Mouse (Mus musculus): ENCODE measurements at regions not wholly inside any gene's neighbourhood (a gene's known extent, or its start where the extent isn't known, plus 50 kb on each side); places are given as distances from the start of the nearest gene placed in this dataset.
A peak's percentile ranks its signal among the peaks of the same experiment; 100 is the strongest.

DNA sequence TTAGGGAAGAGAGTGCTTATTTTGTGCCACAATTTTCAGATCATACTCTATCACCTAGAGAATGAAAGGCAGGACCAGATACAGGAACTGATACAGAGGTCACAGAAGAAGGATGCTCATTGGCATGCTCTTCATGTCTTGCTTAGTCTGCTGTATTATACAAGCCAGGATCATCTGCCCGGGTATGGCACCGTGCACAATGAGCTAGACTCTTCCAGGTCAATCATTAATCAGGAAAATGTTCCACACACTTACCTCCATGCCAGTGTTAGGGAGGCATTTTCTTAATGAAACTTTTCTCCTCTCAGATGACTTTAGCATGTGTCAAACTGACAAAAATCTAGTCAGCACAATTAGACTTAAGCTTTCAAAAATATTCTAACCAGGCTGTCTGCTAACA is 502.7 kb upstream of the Adamts5 start:
- Histone ChIP-seq H3K9me3 (ENCODE audit: control insufficient read depth, low read length) (no peaks in the 10 kb centered on the region), H3K4me3 (ENCODE audit: insufficient read depth in 1 of 2, low read depth in 2 of 2, low read length in 2 of 2) (no peak overlapping the region), H3K4me2 (ENCODE audit: low read depth) (no peak overlapping the region), H3K27ac (no peak overlapping the region), H3K4me1 (replicated peaks; ENCODE audit: control insufficient read depth in 2 of 2, insufficient read depth in 2 of 2, low read length in 1 of 2) (no peaks in the 10 kb centered on the region), H3K27me3 (ENCODE audit: control insufficient read depth, insufficient read depth, low read length) (no peaks in the 10 kb centered on the region), H3K36me3 (replicated peaks; ENCODE audit: control insufficient read depth, insufficient read depth, low read depth) (no peaks in the 10 kb centered on the region), H3K9ac (replicated peaks) (no peak overlapping the region)
- DNase-seq (ENCODE audit: low read depth in 3 of 3, low spot score in 3 of 3) (no peak), ATAC-seq (ENCODE audit: insufficient read depth) (no peak)
- WGBS (ENCODE audit: insufficient replicate concordance): 61% methylated on average over 2 of the region's 2 CpGs
- TF ChIP-seq EP300 (IDR thresholded peaks at IDR 0.05; ENCODE audit: low read depth): no peak
- no peak for TF ChIP-seq CTCF (IDR thresholded peaks at IDR 0.05; ENCODE audit: low read depth)

DNA sequence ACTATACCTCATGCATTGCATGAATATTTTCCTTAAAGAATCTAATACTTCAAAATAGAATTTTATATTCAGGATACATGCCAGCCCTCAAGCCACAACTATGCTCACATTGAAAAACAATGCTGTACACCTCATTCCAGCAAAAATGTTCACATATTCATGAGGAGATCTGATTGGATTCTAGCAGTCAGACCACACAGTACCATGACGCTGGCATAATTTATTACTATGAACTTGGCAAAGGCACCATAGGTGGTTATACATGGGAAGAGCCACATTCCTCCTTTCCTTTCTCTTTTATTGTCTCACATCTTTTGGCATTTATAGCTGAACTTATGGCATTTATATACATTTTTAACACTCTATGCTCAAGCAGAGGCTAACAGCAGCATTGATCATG is 499.8 kb upstream of the Adamts5 start:
- TF ChIP-seq CTCF (IDR thresholded peaks at IDR 0.05; ENCODE audit: low read depth) (no peak), EP300 (IDR thresholded peaks at IDR 0.05; ENCODE audit: low read depth) (no peak)
- WGBS (ENCODE audit: insufficient replicate concordance): 69% methylated on average over 1 of the region's 1 CpGs
- no peaks in the 10 kb centered on the region for H3K27me3 ChIP-seq (ENCODE audit: control insufficient read depth, insufficient read depth, low read length)

DNA sequence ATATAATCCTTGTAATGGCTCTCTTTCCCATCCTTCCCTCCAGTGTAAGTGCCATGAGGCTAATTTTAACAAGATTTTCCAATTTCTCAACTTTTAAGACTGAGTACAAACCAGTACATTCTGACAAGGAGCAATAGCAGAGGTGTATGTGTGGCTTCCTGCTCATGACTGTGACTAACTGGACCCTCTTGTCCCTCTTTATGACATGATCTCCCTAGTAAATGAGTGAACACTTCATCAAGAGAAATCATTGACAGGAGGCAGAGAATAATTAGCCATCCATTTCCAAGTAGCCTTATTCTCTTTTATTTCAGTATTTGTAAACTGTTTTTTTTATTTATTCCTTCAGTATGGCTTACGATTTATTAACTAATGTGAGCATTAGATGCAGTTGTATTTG is 497.7 kb upstream of the Adamts5 start:
- Histone ChIP-seq H3K4me1 (replicated peaks; ENCODE audit: control insufficient read depth in 2 of 2, insufficient read depth in 2 of 2, low read length in 1 of 2) (no peaks in the 10 kb centered on the region), H3K4me2 (ENCODE audit: low read depth) (no peak overlapping the region), H3K9me3 (ENCODE audit: control insufficient read depth, low read length) (no peaks in the 10 kb centered on the region), H3K27ac (no peak overlapping the region), H3K36me3 (replicated peaks; ENCODE audit: control insufficient read depth, insufficient read depth, low read depth) (no peaks in the 10 kb centered on the region), H3K9ac (replicated peaks) (no peak overlapping the region), H3K4me3 (ENCODE audit: insufficient read depth in 1 of 2, low read depth in 2 of 2, low read length in 2 of 2) (no peak overlapping the region), H3K27me3 (ENCODE audit: control insufficient read depth, insufficient read depth, low read length) (no peaks in the 10 kb centered on the region)
- TF ChIP-seq EP300 (IDR thresholded peaks at IDR 0.05; ENCODE audit: low read depth) (no peak), CTCF (IDR thresholded peaks at IDR 0.05; ENCODE audit: low read depth) (no peak)
- WGBS (ENCODE audit: insufficient replicate concordance): 62% methylated on average over 1 of the region's 1 CpGs
- DNase-seq (ENCODE audit: low read depth in 3 of 3, low spot score in 3 of 3) (no peak), ATAC-seq (ENCODE audit: insufficient read depth) (no peak)

More for the DNA sequence above, 499.8 kb upstream of the Adamts5 start:
- DNase-seq (ENCODE audit: low read depth in 3 of 3, low spot score in 3 of 3) (no peak), ATAC-seq (ENCODE audit: insufficient read depth) (no peak)
- Histone ChIP-seq H3K4me3 (ENCODE audit: insufficient read depth in 1 of 2, low read depth in 2 of 2, low read length in 2 of 2) (no peak overlapping the region), H3K4me2 (ENCODE audit: low read depth) (no peak overlapping the region), H3K9me3 (ENCODE audit: control insufficient read depth, low read length) (no peaks in the 10 kb centered on the region), H3K4me1 (replicated peaks; ENCODE audit: control insufficient read depth in 2 of 2, insufficient read depth in 2 of 2, low read length in 1 of 2) (no peaks in the 10 kb centered on the region), H3K27ac (no peak overlapping the region), H3K36me3 (replicated peaks; ENCODE audit: control insufficient read depth, insufficient read depth, low read depth) (no peaks in the 10 kb centered on the region), H3K9ac (replicated peaks) (no peak overlapping the region)

DNA sequence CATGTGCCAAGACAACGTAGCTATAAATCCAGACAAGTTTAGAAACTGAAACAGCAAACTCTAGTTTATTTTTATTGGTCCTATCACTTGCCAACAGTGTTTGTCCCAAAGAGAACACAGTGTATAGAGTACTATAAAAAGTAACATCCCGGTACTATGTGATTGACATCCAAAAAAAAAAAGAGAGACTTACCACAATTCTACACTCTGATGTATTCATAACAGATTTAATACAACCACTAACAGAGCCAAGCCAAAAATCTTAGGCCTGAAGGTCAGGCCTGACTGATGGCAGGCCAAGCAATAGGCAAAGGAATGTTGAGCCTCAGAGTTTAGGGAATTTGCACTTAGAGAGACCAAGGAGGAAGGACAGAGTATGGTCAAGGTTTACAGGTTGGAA is 495.9 kb upstream of the Adamts5 start:
- Histone ChIP-seq H3K9me3 (ENCODE audit: control insufficient read depth, low read length) (no peaks in the 10 kb centered on the region), H3K27me3 (ENCODE audit: control insufficient read depth, insufficient read depth, low read length) (no peaks in the 10 kb centered on the region), H3K4me1 (replicated peaks; ENCODE audit: control insufficient read depth in 2 of 2, insufficient read depth in 2 of 2, low read length in 1 of 2) (no peaks in the 10 kb centered on the region), H3K36me3 (replicated peaks; ENCODE audit: control insufficient read depth, insufficient read depth, low read depth) (no peaks in the 10 kb centered on the region), H3K9ac (replicated peaks) (no peak overlapping the region), H3K4me3 (ENCODE audit: insufficient read depth in 1 of 2, low read depth in 2 of 2, low read length in 2 of 2) (no peak overlapping the region), H3K27ac (no peak overlapping the region), H3K4me2 (ENCODE audit: low read depth) (no peak overlapping the region)
- DNase-seq (ENCODE audit: low read depth in 3 of 3, low spot score in 3 of 3): no peak
- no peak for TF ChIP-seq EP300 (IDR thresholded peaks at IDR 0.05; ENCODE audit: low read depth)
- TF ChIP-seq CTCF (IDR thresholded peaks at IDR 0.05; ENCODE audit: low read depth): no peak
- ATAC-seq (ENCODE audit: insufficient read depth): no peak
- 53% methylated on average over 2 of the region's 2 CpGs for WGBS (ENCODE audit: insufficient replicate concordance)

DNA sequence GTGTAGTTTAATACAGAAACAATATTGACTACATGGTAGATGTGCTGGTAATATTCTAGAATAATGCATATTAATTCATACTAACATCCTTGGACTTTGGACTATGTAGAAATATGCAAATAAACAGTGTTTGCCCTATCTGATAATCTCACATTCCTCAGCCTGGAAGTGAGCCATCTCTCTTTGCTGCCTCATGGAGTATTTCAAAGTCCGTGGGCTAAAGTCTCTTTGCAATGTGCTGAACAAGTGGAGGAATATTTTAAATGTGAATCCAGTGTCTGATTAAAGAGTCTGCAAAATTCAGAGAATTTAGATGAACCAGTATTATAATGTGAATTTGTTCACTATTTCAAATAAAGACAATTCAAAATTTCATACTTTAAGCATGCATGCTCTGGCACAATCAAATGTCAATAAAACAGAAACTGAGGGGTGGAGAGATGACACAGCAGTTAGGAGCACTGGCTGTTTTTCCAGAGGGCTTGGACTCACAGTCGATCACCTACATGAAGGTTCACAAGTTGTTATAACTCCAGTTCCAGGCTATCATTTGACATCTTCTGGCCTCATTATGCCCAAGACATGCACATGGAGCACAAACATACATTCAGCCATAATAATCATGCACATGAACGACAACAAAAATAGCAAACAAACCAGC is 487.6 kb upstream of the Adamts5 start:
- peak; percentile 68; the same call in 1 of the 2 replicates for ATAC-seq (ENCODE audit: insufficient read depth)
- WGBS (ENCODE audit: insufficient replicate concordance): 40% methylated on average over 3 of the region's 3 CpGs

More for the DNA sequence above, 487.6 kb upstream of the Adamts5 start:
- no peak overlapping the region for H3K9ac ChIP-seq (replicated peaks)
- H3K4me2 ChIP-seq (ENCODE audit: low read depth): no peak overlapping the region
- DNase-seq (ENCODE audit: low read depth in 3 of 3, low spot score in 3 of 3): peak in 2 of 3 experiments; percentile 3 to 7
- TF ChIP-seq EP300 (IDR thresholded peaks at IDR 0.05; ENCODE audit: low read depth) (no peak), CTCF (IDR thresholded peaks at IDR 0.05; ENCODE audit: low read depth) (no peak)
- no peak overlapping the region for H3K4me3 ChIP-seq (ENCODE audit: insufficient read depth in 1 of 2, low read depth in 2 of 2, low read length in 2 of 2)
- no peaks in the 10 kb centered on the region for H3K4me1 ChIP-seq (replicated peaks; ENCODE audit: control insufficient read depth in 2 of 2, insufficient read depth in 2 of 2, low read length in 1 of 2)
- no peaks in the 10 kb centered on the region for H3K27me3 ChIP-seq (ENCODE audit: control insufficient read depth, insufficient read depth, low read length)
- no peaks in the 10 kb centered on the region for H3K9me3 ChIP-seq (ENCODE audit: control insufficient read depth, low read length)
- H3K27ac ChIP-seq: no peak overlapping the region
- no peaks in the 10 kb centered on the region for H3K36me3 ChIP-seq (replicated peaks; ENCODE audit: control insufficient read depth, insufficient read depth, low read depth)

Measured in liver, embryonic 14.5 days (tissue).